Mouse (Mus musculus) neural tube, embryonic 12.5 days (tissue): ENCODE measurements at regions not wholly inside any gene's neighbourhood (a gene's known extent, or its start where the extent isn't known, plus 50 kb on each side); places are given as distances from the start of the nearest gene placed in this dataset.

ENCODE experiments used
- ATAC-seq: fragments of 200-750 bp; cut with Nextera tagmentation; 2 replicates; pipeline ENCODE4 v1.8.0; 2017; ENCODE audit warnings: low read depth, mild to moderate bottlenecking, moderate TSS enrichment, moderate library complexity; ENCODE audit not compliant: low FRiP score
- H3K27ac ChIP-seq: fragments of 300-500 bp; sonication (generic); 2 replicates; pipeline ENCODE4 v1.5.1; 2016
- H3K27me3 ChIP-seq: fragments of 300-500 bp; sonication (generic); replicated peaks from 2 replicates; pipeline ENCODE4 v1.6.1; 2016; ENCODE audit warnings: mild to moderate bottlenecking
- H3K36me3 ChIP-seq: fragments of 300-500 bp; sonication (generic); 2 replicates; pipeline ENCODE4 v1.6.1; 2016; ENCODE audit warnings: mild to moderate bottlenecking
- H3K4me1 ChIP-seq: fragments of 300-500 bp; sonication (generic); 2 replicates; pipeline ENCODE4 v1.6.1; 2016
- H3K4me2 ChIP-seq: fragments of 300-500 bp; sonication (generic); replicated peaks from 2 replicates; pipeline ENCODE4 v1.6.1; 2016; ENCODE audit warnings: mild to moderate bottlenecking
- H3K4me3 ChIP-seq: fragments of 300-500 bp; sonication (generic); 2 replicates; pipeline ENCODE4 v1.5.1; 2016
- H3K9ac ChIP-seq: fragments of 300-500 bp; sonication (generic); 2 replicates; pipeline ENCODE4 v1.6.1; 2016; ENCODE audit warnings: mild to moderate bottlenecking
- H3K9me3 ChIP-seq: fragments of 300-500 bp; sonication (generic); 2 replicates; pipeline ENCODE4 v1.6.1; 2016; ENCODE audit warnings: mild to moderate bottlenecking
- WGBS: fragments of 180-500 bp; shearing (Covaris S2); methylation state at CpG from one replicate; pipeline ENCODE4 v1.1.7; 2016; 5-methylcytosine and 5-hydroxymethylcytosine counted together

GRCm38 (mm10) chr14:105056171-105056570 lies 121.0 kb downstream of the Rbm26 start:
- Histone ChIP-seq H3K9ac (no peak overlapping the region), H3K9me3 (no peaks in the 10 kb centered on the region)

GRCm38 (mm10) chr14:105038798-105039197 lies 138.3 kb downstream of the Rbm26 start:
- no peak overlapping the region for H3K9ac ChIP-seq
- no peaks in the 10 kb centered on the region for H3K36me3 ChIP-seq
- no peak overlapping the region for H3K4me2 ChIP-seq
- no peak overlapping the region for H3K27ac ChIP-seq
- H3K9me3 ChIP-seq = no peaks in the 10 kb centered on the region
- no peak for ATAC-seq
- H3K4me3 ChIP-seq = no peak overlapping the region
- H3K27me3 ChIP-seq = no peaks in the 10 kb centered on the region
- no peaks in the 10 kb centered on the region for H3K4me1 ChIP-seq

More at GRCm38 (mm10) chr14:105056171-105056570, 121.0 kb downstream of the Rbm26 start:
- no peak overlapping the region for H3K4me2 ChIP-seq
- no peaks in the 10 kb centered on the region for H3K36me3 ChIP-seq
- WGBS = 89% methylated on average over 6 of the region's 6 CpGs
- no peak overlapping the region for H3K27ac ChIP-seq
- H3K4me3 ChIP-seq = no peak overlapping the region
- no peaks in the 10 kb centered on the region for H3K4me1 ChIP-seq
- no peaks in the 10 kb centered on the region for H3K27me3 ChIP-seq
- no peak for ATAC-seq

GRCm38 (mm10) chr14:105034712-105035377 lies 142.3 kb downstream of the Rbm26 start:
- no peak overlapping the region for H3K27ac ChIP-seq
- no peaks in the 10 kb centered on the region for H3K9me3 ChIP-seq
- no peak overlapping the region for H3K4me3 ChIP-seq
- peak overlapping the region; percentile 12; the same call in 1 of the 2 replicates for H3K4me2 ChIP-seq
- H3K9ac ChIP-seq = no peak overlapping the region
- no peaks in the 10 kb centered on the region for H3K36me3 ChIP-seq
- 46% methylated on average over 14 of the region's 14 CpGs for WGBS
- ATAC-seq = no peak
- H3K27me3 ChIP-seq = no peaks in the 10 kb centered on the region
- H3K4me1 ChIP-seq = no peaks in the 10 kb centered on the region

GRCm38 (mm10) chr14:105019971-105020370 lies 157.2 kb downstream of the Rbm26 start:
- Histone ChIP-seq H3K4me3 (no peak overlapping the region), H3K9ac (no peak overlapping the region), H3K4me1 (peaks cover 9% of the 10 kb centered on the region), H3K4me2 (no peak overlapping the region), H3K27ac (no peak overlapping the region), H3K27me3 (no peaks in the 10 kb centered on the region), H3K36me3 (no peaks in the 10 kb centered on the region), H3K9me3 (no peaks in the 10 kb centered on the region; the same call in 1 of the 2 replicates)
- 73% methylated on average over 6 of the region's 6 CpGs for WGBS
- no peak for ATAC-seq

- no peaks in the 10 kb centered on the region for H3K36me3 ChIP-seq
- 28% methylated on average over 17 of the region's 17 CpGs for WGBS
- no peak overlapping the region; the same call in 1 of the 2 replicates for H3K27ac ChIP-seq
Observed at GRCm38 (mm10) chr14:105016089-105016846, 160.9 kb downstream of the Rbm26 start.

GRCm38 (mm10) chr14:105015278-105015677 lies 161.8 kb downstream of the Rbm26 start:
- no peak overlapping the region for H3K9ac ChIP-seq
- H3K4me2 ChIP-seq = no peak overlapping the region
- H3K27me3 ChIP-seq = no peaks in the 10 kb centered on the region
- 91% methylated on average over 2 of the region's 2 CpGs for WGBS
- peaks cover 9% of the 10 kb centered on the region for H3K4me1 ChIP-seq
- H3K4me3 ChIP-seq = no peak overlapping the region
- no peak for ATAC-seq
- H3K27ac ChIP-seq = no peak overlapping the region
- H3K9me3 ChIP-seq = no peaks in the 10 kb centered on the region; the same call in 1 of the 2 replicates
- H3K36me3 ChIP-seq = no peaks in the 10 kb centered on the region

More at GRCm38 (mm10) chr14:105016089-105016846, 160.9 kb downstream of the Rbm26 start:
- Histone ChIP-seq H3K4me1 (peaks cover 9% of the 10 kb centered on the region), H3K9me3 (no peaks in the 10 kb centered on the region; the same call in 1 of the 2 replicates), H3K4me3 (no peak overlapping the region), H3K27me3 (no peaks in the 10 kb centered on the region), H3K4me2 (peak overlapping the region; percentile 49), H3K9ac (no peak overlapping the region)
- peak; percentile 79 for ATAC-seq

GRCm38 (mm10) chr14:105010742-105011141 lies 166.4 kb downstream of the Rbm26 start:
- Histone ChIP-seq H3K27ac (no peak overlapping the region), H3K4me2 (no peak overlapping the region), H3K27me3 (no peaks in the 10 kb centered on the region), H3K4me1 (peaks cover 2% of the 10 kb centered on the region), H3K4me3 (no peak overlapping the region), H3K36me3 (no peaks in the 10 kb centered on the region), H3K9me3 (no peaks in the 10 kb centered on the region), H3K9ac (no peak overlapping the region)
- 0 out of 2 replicates have a peak, but pooled peaks have one; percentile 33 for ATAC-seq

- Histone ChIP-seq H3K27me3 (no peaks in the 10 kb centered on the region), H3K9ac (no peak overlapping the region), H3K4me1 (no peaks in the 10 kb centered on the region), H3K36me3 (no peaks in the 10 kb centered on the region), H3K9me3 (no peaks in the 10 kb centered on the region), H3K4me2 (no peak overlapping the region), H3K4me3 (no peak overlapping the region), H3K27ac (no peak overlapping the region)
- ATAC-seq = no peak
- 91% methylated on average over 2 of the region's 2 CpGs for WGBS
Observed at GRCm38 (mm10) chr14:105008331-105008730, 168.8 kb downstream of the Rbm26 start.

- Histone ChIP-seq H3K4me3 (no peak overlapping the region), H3K36me3 (no peaks in the 10 kb centered on the region), H3K4me1 (no peaks in the 10 kb centered on the region), H3K9me3 (no peaks in the 10 kb centered on the region), H3K27ac (no peak overlapping the region), H3K9ac (no peak overlapping the region), H3K27me3 (no peaks in the 10 kb centered on the region), H3K4me2 (no peak overlapping the region)
- WGBS = 94% methylated on average over 3 of the region's 3 CpGs
- ATAC-seq = no peak
Observed at GRCm38 (mm10) chr14:104994066-104994465, 183.1 kb downstream of the Rbm26 start.

- no peak for ATAC-seq
- no peaks in the 10 kb centered on the region for H3K4me1 ChIP-seq
- 56% methylated on average over 1 of the region's 1 CpGs for WGBS
- H3K9me3 ChIP-seq = no peaks in the 10 kb centered on the region
- no peak overlapping the region for H3K27ac ChIP-seq
- H3K4me3 ChIP-seq = no peak overlapping the region
- H3K4me2 ChIP-seq = no peak overlapping the region
- H3K36me3 ChIP-seq = no peaks in the 10 kb centered on the region
- H3K27me3 ChIP-seq = no peaks in the 10 kb centered on the region
- no peak overlapping the region for H3K9ac ChIP-seq
Observed at GRCm38 (mm10) chr14:104966046-104966445, 211.1 kb downstream of the Rbm26 start.

- Histone ChIP-seq H3K4me3 (no peak overlapping the region), H3K9me3 (no peaks in the 10 kb centered on the region), H3K4me1 (no peaks in the 10 kb centered on the region), H3K27ac (no peak overlapping the region), H3K9ac (no peak overlapping the region), H3K36me3 (no peaks in the 10 kb centered on the region), H3K27me3 (no peaks in the 10 kb centered on the region), H3K4me2 (no peak overlapping the region)
- WGBS = 91% methylated on average over 5 of the region's 5 CpGs
- ATAC-seq = no peak
Observed at GRCm38 (mm10) chr14:104943450-104943849, 233.7 kb downstream of the Rbm26 start.

- Histone ChIP-seq H3K4me3 (no peak overlapping the region), H3K27ac (no peak overlapping the region), H3K9me3 (no peaks in the 10 kb centered on the region), H3K4me1 (no peaks in the 10 kb centered on the region), H3K9ac (no peak overlapping the region), H3K4me2 (no peak overlapping the region), H3K27me3 (no peaks in the 10 kb centered on the region), H3K36me3 (no peaks in the 10 kb centered on the region)
- WGBS = 86% methylated on average over 15 of the region's 15 CpGs
- no peak for ATAC-seq
Observed at GRCm38 (mm10) chr14:104939961-104940360, 237.2 kb downstream of the Rbm26 start.
